In the genomic region with DNA sequence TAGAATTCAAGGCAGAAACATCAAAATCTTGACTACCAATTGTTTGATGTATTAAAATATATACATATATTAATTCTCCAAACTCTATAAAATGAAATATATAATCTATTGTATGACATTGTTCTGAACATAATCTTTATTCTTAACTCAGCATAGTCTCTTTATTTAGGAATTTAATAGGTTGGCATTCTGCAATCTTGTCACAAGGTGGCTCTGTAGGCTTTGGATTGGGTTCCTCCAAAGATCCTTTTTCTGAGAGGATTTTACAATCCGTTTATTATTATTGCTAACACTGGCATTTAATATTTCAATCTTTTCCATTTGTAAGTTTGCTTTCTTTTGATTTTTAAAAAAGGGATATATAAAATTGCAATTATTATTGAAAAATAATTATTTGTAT, we compare ENCODE assay signal across 10 mouse cellular contexts.
DNase-seq lines count a peak whose midpoint lies in the region; ATAC-seq lines count a peak whose summit lies in the region.
"Had no signal": no experiment of that assay in that cellular context is flagged by ENCODE, and none has a peak within 500 bp of the region (broad histone marks: within the 10 kb centered on the region; RNA-seq: fewer than 3 reads in every experiment).

No protein-coding gene starts in this region.

- no peak overlapping the region for H3K27ac ChIP-seq in hindbrain, embryonic 14.5 days
- no peak overlapping the region for H3K27ac ChIP-seq in hindbrain, embryonic 16.5 days (ENCODE audit: low read depth, low read length)

- H3K36me3 ChIP-seq in hindbrain, embryonic 14.5 days (replicated peaks; ENCODE audit: control insufficient read depth, insufficient read depth) = 0 out of 2 replicates have a peak, but pooled peaks cover 11% of the 10 kb centered on the region
- no peaks in the 10 kb centered on the region for H3K36me3 ChIP-seq in hindbrain, embryonic 16.5 days (ENCODE audit: control insufficient read depth, insufficient read depth, low read length)

- no peak overlapping the region for H3K4me2 ChIP-seq in hindbrain, embryonic 14.5 days (replicated peaks)
- H3K4me2 ChIP-seq in hindbrain, embryonic 16.5 days (ENCODE audit: low read length) = no peak overlapping the region
- H3K4me2 ChIP-seq: liver, embryonic 12.5 days had no signal

- no peaks in the 10 kb centered on the region for H3K9me3 ChIP-seq in hindbrain, embryonic 14.5 days (ENCODE audit: control insufficient read depth, low read length)
- H3K9me3 ChIP-seq in hindbrain, embryonic 16.5 days (ENCODE audit: control insufficient read depth, low read length) = no peaks in the 10 kb centered on the region
- H3K9me3 ChIP-seq: liver, embryonic 12.5 days had no signal

- H3K9ac ChIP-seq in hindbrain, embryonic 14.5 days = no peak overlapping the region
- H3K9ac ChIP-seq in hindbrain, embryonic 16.5 days (ENCODE audit: low read depth, low read length) = no peak overlapping the region
- H3K9ac ChIP-seq: liver, embryonic 12.5 days had no signal

- no peak overlapping the region for H3K4me3 ChIP-seq in hindbrain, embryonic 14.5 days (replicated peaks; ENCODE audit: low read length)
- H3K4me3 ChIP-seq in hindbrain, embryonic 16.5 days (ENCODE audit: low read length) = no peak overlapping the region
- H3K4me3 ChIP-seq: liver, embryonic 12.5 days had no signal

- DNase-seq in hindbrain, embryonic 14.5 days (ENCODE audit: low spot score) = peak; percentile 73
- peak; percentile 60 for DNase-seq in 3T3-L1 (ENCODE audit: low read depth, low spot score)
- DNase-seq in CD4-positive, CD25-positive, alpha-beta regulatory T cell, adult 2 months (ENCODE audit: low read depth, low spot score) = peak; percentile 72
- peak; percentile 72 for DNase-seq in induced T-regulatory cell, adult 2 months (ENCODE audit: low read depth)
- no peak for DNase-seq in spleen, postnatal 36 days (ENCODE audit: low spot score in 2 of 2)
- DNase-seq in layer of hippocampus, adult 8-10 months (ENCODE audit: low spot score in 2 of 2) = no peak
- DNase-seq: cerebellum, adult 11 months; thymus, postnatal 14 days had no signal

- no peaks in the 10 kb centered on the region for H3K27me3 ChIP-seq in hindbrain, embryonic 14.5 days (ENCODE audit: control insufficient read depth, insufficient read depth, low read length)
- H3K27me3 ChIP-seq in hindbrain, embryonic 16.5 days (replicated peaks; ENCODE audit: control insufficient read depth, insufficient read depth, low read length) = no peaks in the 10 kb centered on the region
- H3K27me3 ChIP-seq: liver, embryonic 12.5 days had no signal

- H3K4me1 ChIP-seq in hindbrain, embryonic 14.5 days (replicated peaks; ENCODE audit: control insufficient read depth, insufficient read depth, low read length) = no peaks in the 10 kb centered on the region
- no peaks in the 10 kb centered on the region for H3K4me1 ChIP-seq in hindbrain, embryonic 16.5 days (ENCODE audit: control insufficient read depth, insufficient read depth, low read depth, low read length)

- 24% methylated on average over 1 of the region's 1 CpGs for WGBS in hindbrain, embryonic 14.5 days
- WGBS in hindbrain, embryonic 16.5 days = 40% methylated on average over 1 of the region's 1 CpGs

- no peak for ATAC-seq in hindbrain, embryonic 14.5 days (ENCODE audit: low FRiP score)
- no peak for ATAC-seq in hindbrain, embryonic 16.5 days

Comparison
In these comparisons a context has a peak if more than half of its experiments do, and no peak if none do; other contexts are left out.
1. DNase-seq: peak in hindbrain, embryonic 14.5 days (single experiment), 3T3-L1 (single experiment), CD4-positive, CD25-positive, alpha-beta regulatory T cell, adult 2 months (single experiment) and induced T-regulatory cell, adult 2 months (single experiment); none in spleen, postnatal 36 days (0 of 2) and layer of hippocampus, adult 8-10 months (0 of 2).